Mouse (Mus musculus): ENCODE measurements around the gene Abcc9. TPM values are rescaled to one million over a fixed set of nuclear protein-coding genes. Genes with fewer than 3 reads are reported as not detected.

The Abcc9 gene
- polyA plus RNA-seq, 1 experiment from 2014 or later: 1.6 TPM

- Histone ChIP-seq H3K27ac (no peak overlapping the region), H3K27me3 (no peaks in the 10 kb centered on the region), H3K9me3 (replicated peaks) (no peaks in the 10 kb centered on the region), H3K9ac (no peak overlapping the region), H3K4me1 (no peaks in the 10 kb centered on the region), H3K4me3 (no peak overlapping the region), H3K4me2 (no peak overlapping the region), H3K36me3 (ENCODE audit: poor library complexity, severe bottlenecking) (no peaks in the 10 kb centered on the region)
- no peak for ATAC-seq
- 73% methylated on average over 14 of the region's 14 CpGs for WGBS
Observed at GRCm38 (mm10) chr6:142732567-142733290, 30.6 kb upstream of the Abcc9 start.

- ATAC-seq: no peak
- no peak overlapping the region for H3K27ac ChIP-seq
Observed at GRCm38 (mm10) chr6:142726032-142726431, 23.9 kb upstream of the Abcc9 start.

GRCm38 (mm10) chr6:142721731-142722130 lies 19.6 kb upstream of the Abcc9 start:
- Histone ChIP-seq H3K4me1 (no peaks in the 10 kb centered on the region), H3K36me3 (ENCODE audit: poor library complexity, severe bottlenecking) (no peaks in the 10 kb centered on the region), H3K27ac (no peak overlapping the region), H3K4me3 (no peak overlapping the region), H3K27me3 (no peaks in the 10 kb centered on the region), H3K9me3 (replicated peaks) (no peaks in the 10 kb centered on the region), H3K4me2 (no peak overlapping the region), H3K9ac (no peak overlapping the region)
- WGBS: 91% methylated on average over 8 of the region's 8 CpGs
- no peak for ATAC-seq

More at GRCm38 (mm10) chr6:142726032-142726431, 23.9 kb upstream of the Abcc9 start:
- Histone ChIP-seq H3K9ac (no peak overlapping the region), H3K9me3 (replicated peaks) (no peaks in the 10 kb centered on the region), H3K4me3 (no peak overlapping the region), H3K36me3 (ENCODE audit: poor library complexity, severe bottlenecking) (no peaks in the 10 kb centered on the region), H3K27me3 (no peaks in the 10 kb centered on the region), H3K4me2 (no peak overlapping the region), H3K4me1 (no peaks in the 10 kb centered on the region)
- WGBS: 89% methylated on average over 4 of the region's 4 CpGs

GRCm38 (mm10) chr6:142720641-142721040 lies 18.5 kb upstream of the Abcc9 start:
- 72% methylated on average over 6 of the region's 6 CpGs for WGBS
- Histone ChIP-seq H3K27me3 (no peaks in the 10 kb centered on the region), H3K27ac (no peak overlapping the region), H3K9ac (no peak overlapping the region), H3K36me3 (ENCODE audit: poor library complexity, severe bottlenecking) (no peaks in the 10 kb centered on the region), H3K4me1 (no peaks in the 10 kb centered on the region), H3K9me3 (replicated peaks) (no peaks in the 10 kb centered on the region), H3K4me2 (no peak overlapping the region), H3K4me3 (no peak overlapping the region)
- no peak for ATAC-seq

GRCm38 (mm10) chr6:142718167-142718566 lies 16.1 kb upstream of the Abcc9 start:
- 0 out of 2 replicates have a peak, but pooled peaks have one; percentile 27 for ATAC-seq
- WGBS: 77% methylated on average over 7 of the region's 7 CpGs
- no peaks in the 10 kb centered on the region for H3K4me1 ChIP-seq
- H3K27me3 ChIP-seq: no peaks in the 10 kb centered on the region
- no peak overlapping the region for H3K27ac ChIP-seq
- no peak overlapping the region for H3K4me3 ChIP-seq
- H3K4me2 ChIP-seq: no peak overlapping the region
- no peaks in the 10 kb centered on the region for H3K36me3 ChIP-seq (ENCODE audit: poor library complexity, severe bottlenecking)
- no peak overlapping the region for H3K9ac ChIP-seq
- H3K9me3 ChIP-seq (replicated peaks): no peaks in the 10 kb centered on the region

GRCm38 (mm10) chr6:142717186-142717585 lies 15.1 kb upstream of the Abcc9 start:
- Histone ChIP-seq H3K4me3 (no peak overlapping the region), H3K27ac (no peak overlapping the region), H3K4me1 (no peaks in the 10 kb centered on the region), H3K4me2 (no peak overlapping the region), H3K36me3 (ENCODE audit: poor library complexity, severe bottlenecking) (no peaks in the 10 kb centered on the region), H3K27me3 (no peaks in the 10 kb centered on the region), H3K9ac (no peak overlapping the region), H3K9me3 (replicated peaks) (no peaks in the 10 kb centered on the region)
- ATAC-seq: no peak
- 63% methylated on average over 4 of the region's 4 CpGs for WGBS

- H3K4me2 ChIP-seq: no peak overlapping the region
- WGBS: 87% methylated on average over 8 of the region's 8 CpGs
- H3K27me3 ChIP-seq: no peaks in the 10 kb centered on the region
- H3K4me1 ChIP-seq: no peaks in the 10 kb centered on the region
- no peaks in the 10 kb centered on the region for H3K9me3 ChIP-seq (replicated peaks)
- H3K4me3 ChIP-seq: no peak overlapping the region
- no peak overlapping the region for H3K27ac ChIP-seq
- no peak for ATAC-seq
- H3K9ac ChIP-seq: no peak overlapping the region
- H3K36me3 ChIP-seq (ENCODE audit: poor library complexity, severe bottlenecking): no peaks in the 10 kb centered on the region
Observed at GRCm38 (mm10) chr6:142715026-142715425, 12.9 kb upstream of the Abcc9 start.

GRCm38 (mm10) chr6:142711106-142711505 lies 9.0 kb upstream of the Abcc9 start:
- 0 out of 2 replicates have a peak, but pooled peaks cover 4% of the 10 kb centered on the region for H3K9me3 ChIP-seq (replicated peaks)
- no peak overlapping the region for H3K27ac ChIP-seq
- no peak overlapping the region for H3K4me3 ChIP-seq
- no peaks in the 10 kb centered on the region for H3K27me3 ChIP-seq
- 46% methylated on average over 4 of the region's 4 CpGs for WGBS
- no peak for ATAC-seq
- no peak overlapping the region for H3K4me2 ChIP-seq
- no peak overlapping the region for H3K9ac ChIP-seq
- no peaks in the 10 kb centered on the region for H3K36me3 ChIP-seq (ENCODE audit: poor library complexity, severe bottlenecking)
- no peaks in the 10 kb centered on the region for H3K4me1 ChIP-seq

GRCm38 (mm10) chr6:142710690-142711089 lies 8.6 kb upstream of the Abcc9 start:
- Histone ChIP-seq H3K4me1 (no peaks in the 10 kb centered on the region), H3K27me3 (no peaks in the 10 kb centered on the region), H3K9me3 (replicated peaks) (0 out of 2 replicates have a peak, but pooled peaks cover 4% of the 10 kb centered on the region), H3K36me3 (ENCODE audit: poor library complexity, severe bottlenecking) (no peaks in the 10 kb centered on the region), H3K27ac (no peak overlapping the region), H3K4me3 (no peak overlapping the region), H3K9ac (no peak overlapping the region), H3K4me2 (no peak overlapping the region)
- no peak for ATAC-seq
- 85% methylated on average over 6 of the region's 6 CpGs for WGBS

GRCm38 (mm10) chr6:142708369-142708768 lies 6.3 kb upstream of the Abcc9 start:
- peaks cover 2% of the 10 kb centered on the region; the same call in 1 of the 2 replicates for H3K27me3 ChIP-seq
- 0 out of 2 replicates have a peak, but pooled peaks cover 4% of the 10 kb centered on the region for H3K9me3 ChIP-seq (replicated peaks)
- no peak overlapping the region for H3K27ac ChIP-seq
- no peak overlapping the region for H3K4me3 ChIP-seq
- H3K4me1 ChIP-seq: no peaks in the 10 kb centered on the region
- ATAC-seq: no peak
- H3K4me2 ChIP-seq: no peak overlapping the region
- H3K36me3 ChIP-seq (ENCODE audit: poor library complexity, severe bottlenecking): no peaks in the 10 kb centered on the region
- WGBS: 86% methylated on average over 6 of the region's 6 CpGs
- no peak overlapping the region for H3K9ac ChIP-seq

GRCm38 (mm10) chr6:142706688-142707087 lies 4.6 kb upstream of the Abcc9 start:
- 0 out of 2 replicates have a peak, but pooled peaks cover 4% of the 10 kb centered on the region for H3K9me3 ChIP-seq (replicated peaks)
- no peak overlapping the region for H3K27ac ChIP-seq
- peaks cover 9% of the 10 kb centered on the region; the same call in 1 of the 2 replicates for H3K4me1 ChIP-seq
- H3K27me3 ChIP-seq: peaks cover 3% of the 10 kb centered on the region
- WGBS: 75% methylated on average over 3 of the region's 3 CpGs
- no peaks in the 10 kb centered on the region for H3K36me3 ChIP-seq (ENCODE audit: poor library complexity, severe bottlenecking)
- no peak overlapping the region for H3K4me2 ChIP-seq
- no peak overlapping the region for H3K4me3 ChIP-seq
- no peak overlapping the region for H3K9ac ChIP-seq
- no peak for ATAC-seq

- H3K4me1 ChIP-seq: peaks cover 9% of the 10 kb centered on the region; the same call in 1 of the 2 replicates
- peaks cover 3% of the 10 kb centered on the region for H3K27me3 ChIP-seq
- no peak overlapping the region for H3K4me3 ChIP-seq
- H3K36me3 ChIP-seq (ENCODE audit: poor library complexity, severe bottlenecking): no peaks in the 10 kb centered on the region
- H3K27ac ChIP-seq: no peak overlapping the region
- H3K4me2 ChIP-seq: no peak overlapping the region
- ATAC-seq: no peak
- WGBS: 80% methylated on average over 11 of the region's 11 CpGs
- H3K9me3 ChIP-seq (replicated peaks): no peaks in the 10 kb centered on the region
- no peak overlapping the region for H3K9ac ChIP-seq
Observed at GRCm38 (mm10) chr6:142703441-142703930, 1.4 kb upstream of the Abcc9 start.
